Mouse (Mus musculus): ENCODE results near the gene Aurkb. TPM values are rescaled to one million over a fixed set of nuclear protein-coding genes. Genes with fewer than 3 reads are reported as not detected.

Gene Aurkb
- polyA plus RNA-seq, 2 experiments = 109 to 124 TPM

DNA sequence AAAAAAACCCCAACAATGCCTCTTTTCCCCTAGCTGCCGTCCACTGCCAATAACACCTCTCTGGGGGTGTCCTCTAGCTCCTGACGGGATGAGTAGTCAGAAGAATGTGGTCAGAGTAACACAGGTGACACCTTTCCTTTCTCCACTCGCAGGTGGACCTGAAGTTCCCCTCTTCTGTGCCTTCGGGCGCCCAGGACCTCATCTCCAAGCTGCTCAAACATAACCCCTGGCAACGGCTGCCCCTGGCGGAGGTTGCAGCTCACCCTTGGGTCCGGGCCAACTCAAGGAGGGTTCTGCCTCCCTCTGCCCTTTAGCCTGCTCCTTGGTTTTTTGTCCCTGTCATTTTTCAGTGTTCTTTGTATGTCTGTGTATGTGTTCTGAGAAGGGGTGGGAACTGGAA, 5.3 kb downstream of the Aurkb start:
- Histone ChIP-seq H3K27ac (replicated peaks; ENCODE audit: low read depth, low read length) (no peak overlapping the region), H3K36me3 (ENCODE audit: control insufficient read depth, insufficient read depth, low read length) (peaks cover 45% of the 10 kb centered on the region), H3K4me1 (ENCODE audit: control insufficient read depth, insufficient read depth, low read length) (peaks cover 14% of the 10 kb centered on the region; the same call in 1 of the 2 replicates), H3K27me3 (ENCODE audit: control insufficient read depth, insufficient read depth, low read length) (no peaks in the 10 kb centered on the region), H3K9ac (ENCODE audit: low read depth, low read length, severe bottlenecking) (no peak overlapping the region), H3K9me3 (ENCODE audit: control insufficient read depth, low read length) (no peaks in the 10 kb centered on the region), H3K4me2 (replicated peaks; ENCODE audit: low read depth, low read length, severe bottlenecking) (no peak overlapping the region), H3K4me3 (replicated peaks; ENCODE audit: low read length) (no peak overlapping the region)
- ATAC-seq (ENCODE audit: low FRiP score, low read depth) (no peak), DNase-seq (ENCODE audit: low spot score) (no peak)
- 93% methylated on average over 8 of the region's 8 CpGs for WGBS
- no peak for TF ChIP-seq POLR2A (IDR thresholded peaks at IDR 0.05; ENCODE audit: borderline replicate concordance, extremely low read depth, insufficient read depth, insufficient read length)

GRCm38 (mm10) chr11:69051771-69052170, 6.3 kb downstream of the Aurkb start:
- Histone ChIP-seq H3K9me3 (ENCODE audit: control insufficient read depth, low read length) (no peaks in the 10 kb centered on the region), H3K36me3 (ENCODE audit: control insufficient read depth, insufficient read depth, low read length) (peaks cover 45% of the 10 kb centered on the region), H3K4me2 (replicated peaks; ENCODE audit: low read depth, low read length, severe bottlenecking) (no peak overlapping the region), H3K9ac (ENCODE audit: low read depth, low read length, severe bottlenecking) (no peak overlapping the region), H3K4me1 (ENCODE audit: control insufficient read depth, insufficient read depth, low read length) (peaks cover 8% of the 10 kb centered on the region; the same call in 1 of the 2 replicates), H3K4me3 (replicated peaks; ENCODE audit: low read length) (no peak overlapping the region), H3K27me3 (ENCODE audit: control insufficient read depth, insufficient read depth, low read length) (no peaks in the 10 kb centered on the region), H3K27ac (replicated peaks; ENCODE audit: low read depth, low read length) (no peak overlapping the region)
- ATAC-seq (ENCODE audit: low FRiP score, low read depth) (no peak), DNase-seq (ENCODE audit: low spot score) (no peak)
- 89% methylated on average over 4 of the region's 4 CpGs for WGBS
- no peak for TF ChIP-seq POLR2A (IDR thresholded peaks at IDR 0.05; ENCODE audit: borderline replicate concordance, extremely low read depth, insufficient read depth, insufficient read length)

GRCm38 (mm10) chr11:69052824-69053421, 7.5 kb downstream of the Aurkb start:
- DNase-seq (ENCODE audit: low spot score) (no peak), ATAC-seq (ENCODE audit: low FRiP score, low read depth) (no peak)
- Histone ChIP-seq H3K4me1 (ENCODE audit: control insufficient read depth, insufficient read depth, low read length) (no peaks in the 10 kb centered on the region), H3K4me3 (replicated peaks; ENCODE audit: low read length) (no peak overlapping the region), H3K27ac (replicated peaks; ENCODE audit: low read depth, low read length) (no peak overlapping the region), H3K9me3 (ENCODE audit: control insufficient read depth, low read length) (no peaks in the 10 kb centered on the region), H3K36me3 (ENCODE audit: control insufficient read depth, insufficient read depth, low read length) (peaks cover 44% of the 10 kb centered on the region), H3K4me2 (replicated peaks; ENCODE audit: low read depth, low read length, severe bottlenecking) (no peak overlapping the region), H3K9ac (ENCODE audit: low read depth, low read length, severe bottlenecking) (no peak overlapping the region), H3K27me3 (ENCODE audit: control insufficient read depth, insufficient read depth, low read length) (no peaks in the 10 kb centered on the region)
- WGBS = 72% methylated on average over 2 of the region's 2 CpGs
- TF ChIP-seq POLR2A (IDR thresholded peaks at IDR 0.05; ENCODE audit: borderline replicate concordance, extremely low read depth, insufficient read depth, insufficient read length) = no peak

DNA sequence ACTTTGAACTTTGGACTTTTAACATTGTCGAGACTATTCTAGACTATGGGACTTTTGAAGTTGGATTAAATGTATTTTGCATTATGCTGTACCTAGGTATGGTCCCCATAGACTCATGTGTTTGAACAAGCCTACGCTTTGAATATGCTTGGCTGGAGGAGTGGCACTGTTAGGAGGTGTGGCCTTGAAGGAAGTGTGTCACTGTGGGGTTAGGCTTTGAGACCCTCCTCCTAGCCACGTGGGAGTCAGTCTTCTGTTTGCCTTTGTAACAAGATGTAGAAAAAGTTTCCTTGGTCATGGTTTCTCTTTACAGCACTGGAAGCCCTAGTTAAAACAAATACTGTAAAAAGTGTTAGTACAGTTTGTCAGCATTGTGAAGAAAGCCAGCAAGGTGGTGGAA, 8.4 kb downstream of the Aurkb start:
- Histone ChIP-seq H3K36me3 (ENCODE audit: control insufficient read depth, insufficient read depth, low read length) (peaks cover 34% of the 10 kb centered on the region), H3K4me1 (ENCODE audit: control insufficient read depth, insufficient read depth, low read length) (peaks cover 6% of the 10 kb centered on the region), H3K4me2 (replicated peaks; ENCODE audit: low read depth, low read length, severe bottlenecking) (no peak overlapping the region), H3K9me3 (ENCODE audit: control insufficient read depth, low read length) (no peaks in the 10 kb centered on the region), H3K27ac (replicated peaks; ENCODE audit: low read depth, low read length) (no peak overlapping the region), H3K27me3 (ENCODE audit: control insufficient read depth, insufficient read depth, low read length) (no peaks in the 10 kb centered on the region), H3K9ac (ENCODE audit: low read depth, low read length, severe bottlenecking) (no peak overlapping the region), H3K4me3 (replicated peaks; ENCODE audit: low read length) (no peak overlapping the region)
- no peak for TF ChIP-seq POLR2A (IDR thresholded peaks at IDR 0.05; ENCODE audit: borderline replicate concordance, extremely low read depth, insufficient read depth, insufficient read length)
- ATAC-seq (ENCODE audit: low FRiP score, low read depth) (no peak), DNase-seq (ENCODE audit: low spot score) (no peak)
- WGBS = 76% methylated on average over 3 of the region's 3 CpGs

GRCm38 (mm10) chr11:69058265-69058664, 12.8 kb downstream of the Aurkb start:
- 81% methylated on average over 2 of the region's 2 CpGs for WGBS
- ATAC-seq (ENCODE audit: low FRiP score, low read depth) = no peak
- H3K36me3 ChIP-seq (ENCODE audit: control insufficient read depth, insufficient read depth, low read length) = peaks cover 5% of the 10 kb centered on the region
- no peak for TF ChIP-seq POLR2A (IDR thresholded peaks at IDR 0.05; ENCODE audit: borderline replicate concordance, extremely low read depth, insufficient read depth, insufficient read length)
- H3K27me3 ChIP-seq (ENCODE audit: control insufficient read depth, insufficient read depth, low read length) = no peaks in the 10 kb centered on the region
- no peak for DNase-seq (ENCODE audit: low spot score)
- peaks cover 18% of the 10 kb centered on the region for H3K4me1 ChIP-seq (ENCODE audit: control insufficient read depth, insufficient read depth, low read length)
- H3K27ac ChIP-seq (replicated peaks; ENCODE audit: low read depth, low read length) = no peak overlapping the region
- peak overlapping the region; percentile 53 for H3K4me2 ChIP-seq (replicated peaks; ENCODE audit: low read depth, low read length, severe bottlenecking)
- peak overlapping the region; percentile 54 for H3K4me3 ChIP-seq (replicated peaks; ENCODE audit: low read length)
- H3K9ac ChIP-seq (ENCODE audit: low read depth, low read length, severe bottlenecking) = peak overlapping the region; percentile 67
- no peaks in the 10 kb centered on the region for H3K9me3 ChIP-seq (ENCODE audit: control insufficient read depth, low read length)
